Mouse (Mus musculus) CD4-positive, CD25-positive, alpha-beta regulatory T cell, adult 2 months (primary cell): ENCODE results near the gene Rbak.
"Not testable (repeated sequence)": the region's sequence is repeated elsewhere in the genome, so short reads cannot be mapped to it uniquely, and the experiment has no call there.

Experiments
- DNase-seq: peaks from one replicate; pipeline ENCODE4 v3.0.0-alpha.2; 2012; ENCODE audit warnings: low read depth, low spot score

Rbak gene

DNA sequence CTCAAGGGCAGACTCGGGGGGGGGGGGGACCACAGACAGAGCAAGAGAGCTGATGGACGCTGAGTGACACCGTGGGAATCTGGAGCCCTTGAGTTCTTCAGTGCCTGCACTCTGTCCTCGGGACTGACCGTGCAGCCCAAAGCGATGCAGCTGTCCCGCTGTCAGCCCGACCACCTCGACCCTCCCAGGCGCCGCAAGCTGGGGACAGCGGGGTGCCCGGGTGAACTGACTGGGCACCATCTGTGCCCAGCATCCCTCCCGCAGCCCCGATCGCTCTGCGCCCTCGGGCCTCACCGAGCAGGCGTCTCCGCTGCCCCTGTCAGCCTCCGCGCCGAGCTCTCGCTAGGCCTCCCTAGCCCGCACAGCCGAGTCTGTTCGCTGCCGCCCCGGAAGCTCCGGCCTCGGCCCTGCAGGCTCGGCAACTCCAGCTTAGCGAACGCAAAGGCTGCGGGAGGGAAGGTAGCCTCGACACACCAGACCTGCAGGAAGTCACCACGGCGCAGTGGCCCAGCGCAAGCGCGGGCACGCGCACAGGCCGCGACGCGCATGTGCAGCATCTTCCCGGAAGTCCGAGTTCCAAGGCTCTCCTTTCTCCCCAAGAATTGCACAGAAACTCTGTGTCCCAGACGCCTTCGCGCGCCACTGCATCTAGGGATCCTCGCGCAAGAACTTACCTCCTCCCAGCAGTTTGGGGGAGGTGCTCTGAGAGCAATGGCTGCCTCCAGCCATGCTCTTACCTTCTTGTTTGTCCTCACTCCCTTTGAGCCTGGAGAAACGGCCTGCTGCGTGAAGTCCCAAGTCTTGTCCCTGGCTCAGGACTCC is at the start of gene Rbak, which contains the start of gene Spdye4b:
Gene Rbak, minus strand, starts transcription at position 521 of the 822 bp plus-strand sequence.
Gene Spdye4b, plus strand, starts transcription at position 763 of the 822 bp plus-strand sequence.
- DNase-seq: peak; percentile 93

DNA sequence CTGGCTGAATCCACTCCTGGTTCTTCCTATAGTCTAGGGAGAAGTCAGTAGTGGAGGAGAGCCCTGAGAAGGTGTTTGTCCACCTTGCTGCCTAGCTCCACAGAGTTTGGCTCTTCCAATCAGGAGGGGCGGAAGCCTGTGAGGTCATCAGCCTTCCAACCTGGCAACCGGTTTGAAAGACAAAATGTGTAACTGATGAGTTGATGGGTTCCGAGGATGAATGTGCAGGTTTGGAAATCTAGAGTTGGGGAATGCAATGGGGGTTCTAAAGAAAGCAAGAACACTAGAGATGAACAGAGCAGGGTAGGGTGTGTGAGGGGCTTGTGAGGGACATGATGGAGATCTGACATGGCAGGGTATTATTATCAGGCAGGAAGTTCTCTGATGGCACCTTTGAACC is 46.2 kb upstream of the Rbak start, which contains the start of gene Spdye4a:
Gene Spdye4a, minus strand, starts transcription at position 101 of the 400 bp plus-strand sequence.
- DNase-seq: no peak

- DNase-seq: no peak
These were observed 41.7 kb upstream of the Rbak start for GRCm38 (mm10) chr5:143222287-143222686.

GRCm38 (mm10) chr5:143220996-143221395 is 40.4 kb upstream of the Rbak start:
- no peak for DNase-seq

- DNase-seq: no peak
These were observed 33.3 kb upstream of the Rbak start for GRCm38 (mm10) chr5:143213832-143214231.

DNA sequence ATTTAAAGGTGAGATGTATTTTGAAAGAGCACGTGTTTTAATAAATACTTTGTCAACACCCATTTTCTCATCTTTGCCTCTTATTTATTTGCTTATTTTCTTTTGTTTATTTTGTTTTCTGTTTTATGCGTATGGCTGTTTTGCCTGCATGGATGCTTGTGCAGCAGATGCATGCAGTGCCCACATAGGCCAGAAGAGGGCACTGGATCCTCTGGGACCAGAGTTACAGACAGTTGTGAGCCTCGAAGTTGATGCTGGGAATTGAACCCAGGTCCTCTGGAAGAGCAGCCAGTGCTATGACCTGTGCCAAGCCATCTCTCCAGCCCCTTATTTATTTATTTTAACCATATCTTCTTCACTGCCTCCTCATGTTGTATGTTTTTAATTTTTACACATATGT is 24.4 kb upstream of the Rbak start:
- peak; percentile 20 for DNase-seq

DNA sequence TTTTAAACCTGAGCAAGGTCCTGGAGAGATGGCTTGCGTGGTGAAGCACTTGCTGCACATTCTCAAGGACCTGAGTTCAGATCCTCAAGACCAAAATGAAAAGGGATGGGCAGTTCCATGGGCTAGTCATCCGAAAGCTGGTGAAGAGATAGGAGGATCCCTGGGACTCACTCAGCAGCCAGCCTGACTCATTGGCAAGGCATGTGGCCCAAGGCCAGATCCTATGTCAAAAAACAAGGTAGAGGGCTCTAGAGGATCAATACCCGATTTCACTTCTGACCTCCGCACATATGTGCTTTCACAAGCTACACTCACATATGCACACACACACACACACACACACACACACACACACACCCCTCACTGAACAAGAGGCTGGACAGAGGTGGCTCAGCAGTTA is 15.9 kb upstream of the Rbak start:
- no peak for DNase-seq

- DNase-seq: no peak
These were observed 14.6 kb upstream of the Rbak start for GRCm38 (mm10) chr5:143195166-143195565.

- DNase-seq: not testable (repeated sequence)
These were observed 14.2 kb upstream of the Rbak start for GRCm38 (mm10) chr5:143194747-143195146.

DNA sequence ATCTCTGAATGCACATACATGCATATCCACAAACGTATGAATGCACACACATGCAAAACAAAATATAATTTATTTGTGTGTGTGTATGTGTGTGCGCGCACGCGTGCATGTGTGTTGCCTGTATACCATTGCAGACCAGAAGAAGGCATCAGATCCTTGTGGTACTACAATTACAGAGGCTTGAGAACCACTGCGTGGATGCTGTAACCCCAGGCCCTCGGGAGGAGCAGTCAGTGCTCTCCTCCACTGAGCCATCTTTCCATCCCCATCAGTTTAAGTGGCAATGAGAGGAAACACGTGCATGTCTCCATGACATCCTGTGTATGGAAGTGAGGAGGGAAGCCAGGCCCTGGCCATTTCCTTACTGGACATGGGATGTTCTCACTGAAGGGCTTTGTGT is 12.2 kb upstream of the Rbak start:
- DNase-seq: no peak

DNA sequence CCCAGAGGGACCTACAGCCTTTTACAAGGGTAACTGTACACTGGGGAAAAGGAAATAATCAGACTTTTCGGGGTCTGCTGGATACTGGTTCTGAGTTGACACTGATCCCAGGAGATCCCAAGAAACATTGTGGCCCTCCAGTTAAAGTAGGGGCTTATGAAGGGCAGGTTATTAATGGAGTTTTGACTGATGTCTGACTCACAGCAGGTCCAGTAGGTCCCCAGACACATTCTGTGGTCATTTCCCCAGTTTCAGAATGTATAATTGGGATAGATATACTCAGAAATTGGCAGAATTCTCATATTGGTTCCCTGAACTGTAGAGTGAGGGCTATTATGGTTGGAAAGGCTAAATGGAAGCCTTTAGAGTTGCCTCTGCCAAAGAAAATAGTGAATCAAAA is 7.4 kb upstream of the Rbak start:
- not testable (repeated sequence) for DNase-seq

- peak; percentile 47 for DNase-seq
These were observed 1.4 kb downstream of the Rbak start for GRCm38 (mm10) chr5:143179179-143179578.

DNA sequence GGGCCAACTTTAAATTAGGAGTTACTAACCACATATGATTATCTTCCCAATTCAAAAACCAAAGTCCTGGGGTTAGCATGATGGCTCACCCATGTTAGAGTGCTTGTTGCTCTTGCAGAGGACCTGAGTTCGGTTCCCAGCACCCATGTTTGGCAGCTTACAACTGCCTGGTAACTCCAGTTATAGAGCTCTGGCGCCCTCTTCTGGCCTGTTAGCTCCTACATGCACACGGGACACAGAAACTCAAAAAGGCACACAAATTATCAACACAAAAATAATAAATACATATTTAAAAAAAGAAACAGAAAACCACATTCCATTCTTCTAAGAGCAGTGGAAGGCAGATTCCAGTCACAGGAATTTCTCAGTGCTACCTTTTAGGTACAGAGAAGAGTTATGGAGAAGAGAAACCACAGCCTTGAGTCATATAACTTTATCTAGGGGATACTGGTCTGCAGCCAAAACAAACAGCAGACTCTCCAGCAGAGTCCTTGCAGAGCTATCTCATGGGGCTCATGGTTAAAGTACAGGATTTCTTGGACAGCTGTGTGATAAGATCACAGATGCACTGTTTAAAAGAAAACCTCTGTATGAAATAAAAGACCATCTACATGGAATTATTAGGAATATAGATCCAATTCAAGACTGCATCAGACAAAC is 2.9 kb downstream of the Rbak start:
- peak; percentile 37 for DNase-seq

- no peak for DNase-seq
These were observed 4.6 kb downstream of the Rbak start for GRCm38 (mm10) chr5:143175970-143176369.

GRCm38 (mm10) chr5:143165508-143166070 is 15.0 kb downstream of the Rbak start:
- DNase-seq: peak; percentile 11

DNA sequence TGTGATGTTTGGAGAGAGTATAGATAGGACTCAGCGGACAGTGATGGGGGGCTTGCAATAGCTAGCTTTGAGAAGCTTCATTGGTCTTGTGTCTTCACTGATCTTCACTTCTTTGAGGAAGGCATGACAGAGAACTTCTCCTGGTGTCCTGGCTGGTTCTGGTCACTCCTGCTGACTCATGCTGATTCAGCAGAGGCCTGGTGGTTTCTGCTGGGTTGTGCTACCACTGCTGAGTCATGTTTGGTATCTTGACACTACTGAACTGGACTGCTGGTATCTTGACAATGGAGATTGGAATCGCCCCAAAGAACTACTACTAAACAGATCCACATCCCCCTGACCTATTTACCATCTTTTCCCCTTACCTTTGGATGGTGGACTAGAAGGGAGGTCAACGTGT is 25.0 kb downstream of the Rbak start:
- no peak for DNase-seq

DNA sequence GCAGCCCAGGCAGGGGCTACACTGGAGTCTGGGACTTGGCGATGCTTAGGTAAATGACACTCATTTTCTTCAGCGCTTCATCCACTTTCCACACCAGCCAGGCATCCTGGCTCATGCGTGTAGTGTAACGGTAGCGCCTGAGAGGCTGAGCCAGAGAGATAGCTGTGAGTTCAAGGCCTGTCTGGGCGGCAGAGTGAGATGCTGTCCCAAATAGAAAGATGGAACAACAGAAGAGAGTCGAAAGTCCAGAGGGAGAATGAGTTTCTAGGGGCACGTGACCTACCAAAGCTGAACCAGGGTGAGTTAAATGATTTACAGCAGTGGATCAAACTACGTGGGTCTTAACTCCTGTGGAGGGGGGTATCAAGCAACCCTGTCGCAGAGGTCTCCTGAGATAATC is 26.8 kb downstream of the Rbak start:
- no peak for DNase-seq

DNA sequence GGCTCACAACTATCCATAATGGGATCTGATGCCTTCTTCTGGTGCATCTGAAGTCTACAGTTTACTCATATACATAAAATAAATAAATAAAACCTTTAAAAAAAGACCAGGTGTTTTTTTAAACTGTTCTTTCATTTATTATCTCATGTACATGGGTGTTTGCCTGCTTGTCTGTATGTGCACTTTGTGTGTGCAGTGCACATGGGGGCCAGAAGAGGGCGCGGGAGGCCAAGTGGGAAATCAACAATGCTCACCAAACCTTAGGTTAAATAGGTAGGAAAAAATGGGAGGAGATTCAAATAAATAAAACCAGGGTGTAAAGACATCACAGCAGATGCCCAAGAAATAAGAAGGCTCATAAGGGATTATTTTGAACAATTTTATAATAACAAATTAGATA is 30.5 kb downstream of the Rbak start:
- DNase-seq: no peak

DNA sequence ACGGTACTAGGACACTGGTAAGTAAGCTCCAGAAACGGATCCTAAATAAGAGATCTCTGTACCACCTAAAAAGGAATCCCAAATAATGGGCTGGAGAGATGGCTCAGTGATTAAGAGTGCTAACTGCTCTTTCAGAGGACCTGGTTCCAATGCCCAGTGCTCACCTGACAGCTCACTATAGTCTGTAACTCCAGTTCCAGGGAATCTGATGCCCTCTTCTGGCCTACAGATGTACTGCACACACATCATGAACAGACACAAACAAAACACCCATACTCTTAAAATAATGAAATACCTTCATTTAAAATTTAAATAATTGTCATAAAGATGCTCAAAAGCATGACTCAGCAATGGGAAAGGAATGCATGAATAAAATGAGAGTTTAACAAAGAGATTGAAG is 31.0 kb downstream of the Rbak start:
- no peak for DNase-seq

GRCm38 (mm10) chr5:143148661-143149060 is 31.9 kb downstream of the Rbak start:
- DNase-seq: no peak

- DNase-seq: no peak
These were observed 33.1 kb downstream of the Rbak start, which contains the start of gene Olfr718-ps1 for GRCm38 (mm10) chr5:143147481-143147880. Gene Olfr718-ps1 (minus strand): TSS chr5:143147581.

GRCm38 (mm10) chr5:143137580-143137979 is 43.0 kb downstream of the Rbak start:
- no peak for DNase-seq
